Mouse (Mus musculus): ENCODE data around the gene Kcnj3.

GRCm38 (mm10) chr2:55571425-55571824 is 135.7 kb downstream of the Kcnj3 start:
- TF ChIP-seq HCFC1 (IDR thresholded peaks at IDR 0.05; ENCODE audit: borderline replicate concordance, insufficient read depth, low read length), result no peak
- no peak for TF ChIP-seq CHD2 (IDR thresholded peaks at IDR 0.05; ENCODE audit: low read depth, low read length)
- TF ChIP-seq ZNF384 (IDR thresholded peaks at IDR 0.05; ENCODE audit: low read depth, low read length), result no peak
- no peak for TF ChIP-seq MAFK (IDR thresholded peaks at IDR 0.05; ENCODE audit: insufficient read depth, low read depth, low read length)
- no peak for TF ChIP-seq ZC3H11A (IDR thresholded peaks at IDR 0.05; ENCODE audit: borderline replicate concordance, low read depth, low read length)

Data from ES-E14 (cell line).